Mouse (Mus musculus) stomach, embryonic 15.5 days (tissue): ENCODE data around the gene Fuca1. TPM values are rescaled to one million over a fixed set of nuclear protein-coding genes. Genes with fewer than 3 reads are reported as not detected.
A peak's percentile ranks its signal among the peaks of the same experiment; 100 is the strongest.

Source experiments
- ATAC-seq: fragments of 200-750 bp; cut with Nextera tagmentation; 2 replicates; pipeline ENCODE4 v1.8.0; 2017; ENCODE audit warnings: low read depth, moderate number of reproducible peaks, moderate TSS enrichment; ENCODE audit not compliant: insufficient read depth, low FRiP score
- H3K27ac ChIP-seq: fragments of 300-500 bp; sonication (generic); 2 replicates; pipeline ENCODE4 v1.5.1; 2015; ENCODE audit warnings: mild to moderate bottlenecking, inconsistent platforms
- H3K27me3 ChIP-seq: fragments of 300-500 bp; sonication (generic); replicated peaks from 2 replicates; pipeline ENCODE4 v1.6.1; 2015; ENCODE audit warnings: inconsistent platforms
- H3K36me3 ChIP-seq: fragments of 300-500 bp; sonication (generic); 2 replicates; pipeline ENCODE4 v1.6.1; 2015; ENCODE audit warnings: inconsistent platforms
- H3K4me1 ChIP-seq: fragments of 300-500 bp; sonication (generic); 2 replicates; pipeline ENCODE4 v1.6.1; 2015; ENCODE audit warnings: inconsistent platforms
- H3K4me2 ChIP-seq: fragments of 300-500 bp; sonication (generic); 2 replicates; pipeline ENCODE4 v1.6.1; 2015; ENCODE audit warnings: mild to moderate bottlenecking, inconsistent platforms
- H3K4me3 ChIP-seq: fragments of 300-500 bp; sonication (generic); replicated peaks from 2 replicates; pipeline ENCODE4 v1.5.1; 2015; ENCODE audit warnings: inconsistent platforms
- H3K9ac ChIP-seq: fragments of 300-500 bp; sonication (generic); 2 replicates; pipeline ENCODE4 v1.6.1; 2015; ENCODE audit warnings: inconsistent platforms
- H3K9me3 ChIP-seq: fragments of 300-500 bp; sonication (generic); 2 replicates; pipeline ENCODE4 v1.6.1; 2016; ENCODE audit warnings: inconsistent platforms
- WGBS: fragments of 180-500 bp; shearing (Covaris S2); methylation state at CpG from one replicate; pipeline ENCODE4 v1.1.7; 2015; 5-methylcytosine and 5-hydroxymethylcytosine counted together
- polyA plus RNA-seq: library from polyadenylated mRNA; unstranded; fragments of >200 nt; fragmentation: Nextera tagmentation; extraction: Ambion mirVana; gene quantifications from 2 replicates; pipeline ENCODE4 v1.2.1, GENCODE M21; 2015

The Fuca1 gene
- 93.2 and 96.3 TPM in 2 replicates for polyA plus RNA-seq

GRCm38 (mm10) chr4:135920304-135921241 lies at the start of gene Fuca1:
TSS of gene Fuca1 (plus strand) at chr4:135920735.
- Histone ChIP-seq H3K4me1 (no peaks in the 10 kb centered on the region), H3K9me3 (no peaks in the 10 kb centered on the region), H3K36me3 (peaks cover 11% of the 10 kb centered on the region), H3K9ac (peak within 1 kb of the TSS; percentile 77), H3K27me3 (no peaks in the 10 kb centered on the region), H3K27ac (peak within 1 kb of the TSS; percentile 86), H3K4me3 (peak within 1 kb of the TSS; percentile 90), H3K4me2 (peak within 1 kb of the TSS; percentile 95)
- WGBS: 2% methylated on average over 60 of the region's 60 CpGs
- peak; percentile 91 for ATAC-seq

GRCm38 (mm10) chr4:135872015-135872414 lies 48.5 kb upstream of the Fuca1 start:
- Histone ChIP-seq H3K4me1 (peaks cover 35% of the 10 kb centered on the region), H3K9ac (no peak overlapping the region), H3K9me3 (no peaks in the 10 kb centered on the region), H3K27ac (peak overlapping the region; percentile 13; the same call in 1 of the 2 replicates), H3K36me3 (0 out of 2 replicates have a peak, but pooled peaks cover 7% of the 10 kb centered on the region), H3K4me3 (peak overlapping the region; percentile 77), H3K4me2 (peak overlapping the region; percentile 75), H3K27me3 (no peaks in the 10 kb centered on the region)
- 31% methylated on average over 3 of the region's 3 CpGs for WGBS
- ATAC-seq: no peak

- H3K36me3 ChIP-seq: 0 out of 2 replicates have a peak, but pooled peaks cover 7% of the 10 kb centered on the region
- H3K9me3 ChIP-seq: no peaks in the 10 kb centered on the region
- no peaks in the 10 kb centered on the region for H3K27me3 ChIP-seq
- H3K4me1 ChIP-seq: peaks cover 36% of the 10 kb centered on the region
- peak overlapping the region; percentile 75 for H3K4me2 ChIP-seq
- 4% methylated on average over 17 of the region's 17 CpGs for WGBS
- peak overlapping the region; percentile 77 for H3K4me3 ChIP-seq
- peak overlapping the region; percentile 76 for H3K9ac ChIP-seq
- ATAC-seq: no peak
- H3K27ac ChIP-seq: peak overlapping the region; percentile 100
Measured at GRCm38 (mm10) chr4:135872589-135873391, 47.7 kb upstream of the Fuca1 start.

- WGBS: under 1% methylated on average over 59 of the region's 60 CpGs
- Histone ChIP-seq H3K36me3 (0 out of 2 replicates have a peak, but pooled peaks cover 7% of the 10 kb centered on the region), H3K9me3 (no peaks in the 10 kb centered on the region), H3K27me3 (no peaks in the 10 kb centered on the region), H3K4me3 (peak within 1 kb of the TSS; percentile 77), H3K9ac (peak within 1 kb of the TSS; percentile 76), H3K27ac (peak within 1 kb of the TSS; percentile 100), H3K4me1 (peaks cover 36% of the 10 kb centered on the region), H3K4me2 (peak within 1 kb of the TSS; percentile 75)
- ATAC-seq: peak; percentile 96
Measured at GRCm38 (mm10) chr4:135873526-135874202, 46.9 kb upstream of the Fuca1 start, which contains the start of gene Pnrc2. TSS of gene Pnrc2 (minus strand) at chr4:135873850.

- no peaks in the 10 kb centered on the region for H3K27me3 ChIP-seq
- no peaks in the 10 kb centered on the region for H3K9me3 ChIP-seq
- no peak for ATAC-seq
- H3K9ac ChIP-seq: peak overlapping the region; percentile 46
- 0 out of 2 replicates have a peak, but pooled peaks cover 7% of the 10 kb centered on the region for H3K36me3 ChIP-seq
- H3K4me1 ChIP-seq: peaks cover 36% of the 10 kb centered on the region
- H3K27ac ChIP-seq: peak overlapping the region; percentile 98
- 74% methylated on average over 10 of the region's 10 CpGs for WGBS
- H3K4me2 ChIP-seq: peak overlapping the region; percentile 75; the same call in 1 of the 2 replicates
- H3K4me3 ChIP-seq: no peak overlapping the region; the same call in 1 of the 2 replicates
Measured at GRCm38 (mm10) chr4:135874564-135875535, 45.7 kb upstream of the Fuca1 start.

GRCm38 (mm10) chr4:135875546-135875945 lies 45.0 kb upstream of the Fuca1 start:
- Histone ChIP-seq H3K27ac (peak overlapping the region; percentile 98), H3K4me2 (peak overlapping the region; percentile 51), H3K9ac (no peak overlapping the region), H3K4me1 (peaks cover 33% of the 10 kb centered on the region), H3K36me3 (0 out of 2 replicates have a peak, but pooled peaks cover 5% of the 10 kb centered on the region), H3K9me3 (no peaks in the 10 kb centered on the region), H3K4me3 (no peak overlapping the region), H3K27me3 (no peaks in the 10 kb centered on the region)
- no peak for ATAC-seq
- 31% methylated on average over 7 of the region's 7 CpGs for WGBS

- 4% methylated on average over 9 of the region's 9 CpGs for WGBS
- no peak overlapping the region for H3K9ac ChIP-seq
- H3K27me3 ChIP-seq: no peaks in the 10 kb centered on the region
- H3K4me1 ChIP-seq: peaks cover 32% of the 10 kb centered on the region
- 0 out of 2 replicates have a peak, but pooled peaks cover 3% of the 10 kb centered on the region for H3K36me3 ChIP-seq
- ATAC-seq: no peak
- no peaks in the 10 kb centered on the region for H3K9me3 ChIP-seq
- peak overlapping the region; percentile 51 for H3K4me2 ChIP-seq
- H3K4me3 ChIP-seq: peak overlapping the region; percentile 21; the same call in 1 of the 2 replicates
- H3K27ac ChIP-seq: peak overlapping the region; percentile 98
Measured at GRCm38 (mm10) chr4:135875991-135876582, 44.4 kb upstream of the Fuca1 start.

- H3K4me1 ChIP-seq: peaks cover 29% of the 10 kb centered on the region
- H3K9me3 ChIP-seq: no peaks in the 10 kb centered on the region
- peak overlapping the region; percentile 21 for H3K4me3 ChIP-seq
- peak overlapping the region; percentile 98 for H3K27ac ChIP-seq
- no peaks in the 10 kb centered on the region for H3K27me3 ChIP-seq
- H3K36me3 ChIP-seq: 0 out of 2 replicates have a peak, but pooled peaks cover 3% of the 10 kb centered on the region
- ATAC-seq: no peak
- H3K9ac ChIP-seq: no peak overlapping the region
- H3K4me2 ChIP-seq: peak overlapping the region; percentile 51
- WGBS: 2% methylated on average over 16 of the region's 16 CpGs
Measured at GRCm38 (mm10) chr4:135876583-135877020, 43.9 kb upstream of the Fuca1 start.

- no peak overlapping the region for H3K27ac ChIP-seq
- peaks cover 27% of the 10 kb centered on the region for H3K4me1 ChIP-seq
- H3K36me3 ChIP-seq: no peaks in the 10 kb centered on the region
- no peak overlapping the region for H3K4me3 ChIP-seq
- H3K27me3 ChIP-seq: no peaks in the 10 kb centered on the region
- no peak for ATAC-seq
- no peaks in the 10 kb centered on the region for H3K9me3 ChIP-seq
- 54% methylated on average over 2 of the region's 2 CpGs for WGBS
- H3K9ac ChIP-seq: no peak overlapping the region
- H3K4me2 ChIP-seq: no peak overlapping the region
Measured at GRCm38 (mm10) chr4:135877742-135878141, 42.8 kb upstream of the Fuca1 start.

GRCm38 (mm10) chr4:135879021-135879420 lies 41.5 kb upstream of the Fuca1 start:
- H3K4me2 ChIP-seq: no peak overlapping the region
- H3K27me3 ChIP-seq: no peaks in the 10 kb centered on the region
- peaks cover 29% of the 10 kb centered on the region for H3K4me1 ChIP-seq
- H3K9me3 ChIP-seq: no peaks in the 10 kb centered on the region
- no peak overlapping the region for H3K9ac ChIP-seq
- ATAC-seq: no peak
- no peak overlapping the region for H3K4me3 ChIP-seq
- 66% methylated on average over 6 of the region's 6 CpGs for WGBS
- H3K36me3 ChIP-seq: no peaks in the 10 kb centered on the region
- H3K27ac ChIP-seq: no peak overlapping the region
